Mouse (Mus musculus) adrenal gland, postnatal 25 days (tissue): ENCODE measurements at regions not wholly inside any gene's neighbourhood (a gene's known extent, or its start where the extent isn't known, plus 50 kb on each side); places are given as distances from the start of the nearest gene placed in this dataset.

Experiments
- DNase-seq: peaks from one replicate; pipeline ENCODE4 v3.0.0; 2021; ENCODE audit warnings: mixed read lengths

DNA sequence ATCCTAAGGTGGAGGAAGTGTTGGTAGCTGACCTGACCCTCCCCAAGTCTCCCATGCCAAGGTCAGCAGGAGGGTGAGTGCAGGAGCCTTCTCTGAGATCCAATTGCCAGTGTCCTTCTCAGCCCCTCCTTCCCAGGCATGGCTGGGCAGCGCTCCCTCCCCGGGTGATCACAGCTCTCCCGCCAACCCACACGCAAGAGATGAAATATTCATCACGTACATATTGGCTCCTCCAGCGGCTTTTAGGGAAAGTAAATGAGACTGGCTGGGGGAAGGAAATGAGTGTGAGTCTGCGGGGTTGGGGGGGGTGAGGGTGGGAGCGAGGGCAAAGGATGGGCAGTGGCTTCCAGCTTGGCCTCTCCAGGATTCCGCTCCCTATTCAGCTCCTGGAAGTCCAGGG lies 113.0 kb upstream of the Lhx1 start:
- no peak for DNase-seq

DNA sequence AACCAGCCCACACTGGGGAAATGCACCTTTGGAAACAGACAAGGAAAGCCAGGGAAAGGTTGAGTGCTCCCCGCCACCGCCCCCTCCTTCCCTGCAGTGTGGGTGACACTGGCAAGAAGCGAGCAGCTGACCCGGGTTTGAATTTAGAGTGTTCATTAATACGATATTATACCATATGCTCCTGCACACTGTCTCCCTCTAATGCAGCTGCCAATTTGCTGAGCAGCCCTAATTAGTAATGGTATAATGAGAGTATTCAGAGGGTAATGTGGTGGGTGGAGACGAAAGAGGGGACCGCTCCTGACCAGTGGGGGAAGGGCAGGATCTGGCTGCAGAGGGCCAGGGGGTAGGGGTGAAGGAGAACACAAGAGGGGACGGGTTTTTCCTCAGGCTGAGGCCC lies 111.9 kb upstream of the Lhx1 start:
- no peak for DNase-seq

DNA sequence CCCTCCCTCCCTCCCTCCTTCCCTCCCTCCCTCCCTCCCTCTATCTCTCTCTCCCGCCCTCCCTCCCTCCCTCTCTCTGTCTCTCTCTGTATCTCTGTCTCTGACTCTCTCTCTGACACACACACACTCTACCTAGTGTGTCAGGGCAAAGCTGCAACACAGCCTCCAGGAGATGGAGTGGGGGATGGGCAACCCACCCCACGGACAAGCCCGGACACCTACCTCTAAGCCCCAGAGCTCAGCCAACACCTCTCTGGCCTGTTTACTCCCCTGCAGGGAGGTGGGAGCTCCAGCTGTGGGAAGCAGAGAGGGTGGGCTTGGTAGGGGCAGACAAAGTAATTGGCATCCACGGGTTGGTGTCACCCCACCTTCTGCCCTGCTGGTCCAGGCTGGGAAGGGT lies 109.7 kb upstream of the Lhx1 start:
- DNase-seq = no peak

DNA sequence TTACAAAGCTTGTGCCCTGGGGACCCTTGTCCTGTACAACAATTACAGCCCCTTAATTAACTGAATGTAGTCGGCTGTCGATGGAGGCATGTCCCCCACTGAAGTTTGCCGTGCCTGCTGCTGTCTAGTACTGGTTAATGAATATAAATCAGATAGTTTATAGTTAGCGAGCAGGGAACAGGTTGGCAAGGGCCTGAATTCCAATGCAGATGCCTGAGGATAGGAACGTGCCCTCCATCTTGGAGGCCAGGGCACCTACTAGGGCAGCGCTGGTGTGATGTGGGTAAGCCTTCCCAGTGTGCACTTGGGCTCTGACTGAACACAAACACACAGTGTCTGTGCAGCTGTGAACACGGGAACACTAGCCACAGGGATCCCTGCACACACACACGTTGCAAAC lies 108.0 kb upstream of the Lhx1 start:
- DNase-seq = no peak

DNA sequence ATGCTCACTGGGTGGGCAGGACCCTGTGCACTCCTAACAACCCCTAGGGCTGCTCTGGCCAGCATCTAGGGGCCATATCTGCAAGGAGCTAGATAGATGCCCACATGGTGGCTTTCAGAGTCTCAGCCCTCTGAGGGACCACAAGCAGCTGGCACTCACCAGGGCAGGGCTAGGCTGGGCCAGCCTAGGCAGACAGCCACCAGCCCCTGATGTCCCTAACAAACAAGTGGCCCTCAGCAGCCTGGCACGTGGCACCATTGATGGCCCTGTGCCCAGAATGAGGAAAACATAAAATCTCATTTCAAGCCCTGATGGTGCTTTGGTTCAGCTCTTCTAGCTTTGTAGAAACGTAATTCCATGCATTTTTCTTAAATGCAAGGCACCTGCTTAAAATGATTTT lies 102.8 kb upstream of the Lhx1 start:
- peak; percentile 11 for DNase-seq

DNA sequence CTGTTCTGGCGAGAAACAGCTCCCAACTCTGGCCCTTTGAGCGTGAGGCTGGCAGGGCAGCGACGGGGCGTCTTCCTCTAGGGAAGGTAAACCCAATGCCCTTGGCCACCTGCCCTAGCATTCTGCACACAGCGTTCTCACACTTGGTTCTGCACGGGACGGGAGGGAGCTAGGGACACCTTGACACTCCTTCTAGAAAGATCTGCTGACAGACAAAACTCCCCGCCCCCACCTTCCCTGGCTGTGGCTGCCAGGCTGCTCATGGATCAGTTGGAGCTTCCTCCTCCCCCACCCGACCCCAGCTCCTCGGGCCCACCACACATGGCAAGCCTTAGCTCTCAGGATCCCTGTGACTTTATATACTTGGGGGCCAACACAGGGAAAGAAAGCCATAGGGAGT lies 102.3 kb upstream of the Lhx1 start:
- DNase-seq = no peak

DNA sequence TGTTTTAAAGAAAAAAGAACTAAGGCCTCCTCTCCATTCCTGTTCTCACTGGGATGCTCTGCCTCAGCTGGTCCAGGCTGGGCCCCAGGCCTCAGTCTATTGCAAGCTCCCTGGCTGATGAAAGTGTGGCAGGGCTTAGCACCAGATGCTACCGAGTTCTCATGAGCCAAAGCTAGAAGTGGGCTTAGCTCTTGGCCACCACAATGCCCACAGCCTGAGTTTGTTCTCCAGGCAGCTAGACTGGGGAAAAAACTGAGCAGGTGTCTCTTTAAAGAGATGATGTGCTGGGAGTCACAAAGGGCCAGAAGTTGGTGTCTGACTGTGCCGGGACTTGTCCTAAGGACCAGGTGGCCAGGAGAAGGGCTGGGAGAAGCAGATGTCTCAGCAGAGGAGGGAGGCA lies 101.9 kb upstream of the Lhx1 start:
- no peak for DNase-seq

DNA sequence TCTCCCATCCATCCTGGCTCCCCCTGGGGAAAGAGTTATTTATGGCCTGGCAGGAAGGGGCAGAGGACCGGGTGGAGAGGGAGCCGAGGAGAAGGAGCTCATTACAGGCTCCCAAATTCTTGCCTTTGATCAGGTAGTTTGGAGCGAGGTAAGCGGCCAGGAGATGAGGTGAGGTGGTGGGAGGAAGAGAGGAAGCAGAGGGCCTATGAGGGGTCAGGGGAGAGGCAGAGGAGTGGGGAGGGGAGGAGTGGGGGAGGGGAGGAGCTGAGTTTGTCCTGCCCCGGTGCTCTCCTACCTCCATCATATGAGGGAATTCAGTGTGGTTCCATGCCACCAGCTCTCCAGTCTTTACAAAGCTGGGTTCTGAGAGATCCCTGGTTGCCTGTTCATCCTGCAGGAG lies 98.8 kb upstream of the Lhx1 start:
- no peak for DNase-seq

DNA sequence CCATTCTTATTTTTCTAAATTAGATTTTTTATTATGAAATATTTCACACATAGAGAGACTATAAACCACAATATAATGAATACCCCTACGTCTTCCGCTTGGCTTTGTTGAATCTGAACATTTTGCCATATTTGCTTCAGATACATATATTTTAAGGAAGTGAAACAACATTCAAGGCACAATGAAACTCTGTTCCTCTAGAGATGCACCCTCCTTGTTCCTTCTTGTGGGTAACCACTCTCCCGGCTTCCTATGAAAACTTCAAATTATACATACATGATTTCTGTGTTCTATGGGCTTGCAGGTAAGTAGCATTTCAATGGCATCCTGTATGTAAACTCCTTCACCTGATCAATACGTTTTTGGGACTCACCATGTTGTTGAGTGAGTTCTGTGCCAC lies 94.4 kb upstream of the Lhx1 start:
- no peak for DNase-seq

DNA sequence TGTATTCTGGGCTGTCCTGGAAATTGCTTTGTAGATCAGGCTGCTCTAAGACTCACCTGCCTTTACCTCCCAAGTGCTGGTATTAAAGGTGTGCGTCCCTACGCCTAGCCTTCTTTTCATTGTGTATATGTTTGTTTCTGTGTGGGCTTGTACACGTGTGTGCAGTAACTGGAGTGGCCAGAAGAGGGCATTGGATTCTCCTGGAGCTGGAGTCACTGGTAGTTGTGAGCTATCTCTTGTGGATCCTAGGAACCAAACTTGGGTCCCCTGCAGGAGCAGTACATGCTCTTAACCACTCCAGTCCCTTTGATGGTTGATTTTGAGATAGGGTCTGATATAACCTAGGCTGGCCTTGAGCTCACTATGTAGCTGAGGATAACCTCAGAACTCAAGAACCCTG lies 93.2 kb upstream of the Lhx1 start:
- DNase-seq = no peak

DNA sequence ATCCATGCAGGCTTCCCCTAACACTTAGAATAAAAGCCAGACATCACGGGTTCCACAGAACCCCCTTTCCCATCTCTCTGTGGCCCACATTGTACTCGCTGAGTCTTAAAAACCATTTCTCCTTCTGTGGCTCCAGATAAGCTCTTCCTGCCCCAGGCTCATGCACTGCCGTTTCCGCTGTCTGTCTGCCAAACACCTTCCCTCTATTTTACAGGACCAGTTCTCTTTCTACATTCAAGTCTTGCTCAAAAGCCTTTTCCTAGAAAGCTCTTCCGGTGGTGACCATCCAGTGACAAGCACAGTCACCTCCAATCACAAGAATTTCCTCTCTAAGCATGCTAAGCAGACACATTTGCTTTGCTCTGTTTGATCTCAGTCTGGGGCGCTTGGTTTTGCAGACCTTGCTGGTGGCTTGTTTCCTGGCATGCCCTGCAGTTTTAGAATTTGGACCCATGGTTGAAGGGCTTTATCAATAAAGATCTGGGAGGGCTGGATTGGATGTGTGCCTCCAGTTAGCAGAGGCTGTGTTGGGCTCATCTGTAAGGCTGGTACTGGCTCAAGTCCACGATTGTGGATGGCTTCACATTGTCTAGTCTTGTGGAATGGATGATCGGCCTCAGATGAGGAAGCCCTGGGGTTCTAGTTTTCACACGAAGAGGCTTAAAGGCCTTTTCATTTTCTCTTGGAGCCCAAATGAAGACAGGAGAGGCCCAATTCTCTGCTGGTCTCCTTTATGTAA lies 87.8 kb upstream of the Lhx1 start:
- no peak for DNase-seq

DNA sequence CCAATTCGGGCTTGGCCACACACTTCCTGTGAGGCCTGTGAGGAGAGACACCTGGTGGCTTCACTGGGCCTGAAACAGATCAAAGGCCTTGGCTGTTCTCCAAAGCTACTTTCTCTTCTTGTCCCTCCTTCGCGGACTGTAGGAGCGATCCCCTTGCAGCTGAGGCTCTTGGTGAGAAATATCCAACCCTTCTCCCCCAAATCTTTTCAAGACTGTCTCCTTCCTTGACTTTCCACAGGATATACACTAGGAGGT lies 86.2 kb upstream of the Lhx1 start:
- no peak for DNase-seq

DNA sequence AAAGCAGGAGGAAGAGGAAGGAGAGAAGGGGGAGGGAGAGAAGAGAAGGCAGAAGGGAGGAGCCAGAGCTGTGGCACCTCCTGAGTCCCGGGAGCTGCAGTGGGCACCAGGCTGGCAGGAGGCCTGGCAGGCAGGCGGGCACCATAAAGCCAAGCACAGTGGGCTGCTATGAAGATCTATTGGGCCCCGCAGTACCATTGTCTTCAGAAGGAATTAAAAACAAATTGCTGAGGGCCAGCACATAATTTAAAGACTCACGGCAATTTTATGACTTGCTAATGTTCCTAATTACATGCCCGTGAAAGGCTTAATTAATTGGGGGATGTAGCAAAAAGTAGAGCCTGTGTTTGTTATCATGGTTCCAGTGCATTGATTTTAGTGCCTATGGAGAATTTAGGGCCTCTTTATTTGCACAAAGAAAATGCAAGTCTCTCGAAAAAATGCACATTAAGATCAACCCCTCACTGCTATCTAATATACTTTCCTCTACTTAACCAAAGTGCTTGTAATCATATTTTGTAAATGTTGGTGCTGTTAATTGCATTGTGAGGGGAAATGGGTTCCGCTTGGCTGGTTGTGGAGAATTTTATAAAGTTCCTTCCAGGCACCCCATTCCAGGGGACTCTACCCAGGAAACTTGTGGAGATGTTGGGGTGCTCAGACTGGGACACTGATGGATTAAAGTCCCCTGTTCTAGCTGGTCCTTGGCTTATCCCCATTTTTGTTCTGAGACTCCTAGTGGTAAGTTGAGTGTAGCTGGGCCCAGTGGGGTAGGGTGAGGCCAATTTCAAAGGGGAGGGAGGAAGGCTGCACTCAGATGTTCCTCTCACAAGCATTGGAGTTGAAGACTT lies 85.7 kb upstream of the Lhx1 start:
- DNase-seq = no peak

DNA sequence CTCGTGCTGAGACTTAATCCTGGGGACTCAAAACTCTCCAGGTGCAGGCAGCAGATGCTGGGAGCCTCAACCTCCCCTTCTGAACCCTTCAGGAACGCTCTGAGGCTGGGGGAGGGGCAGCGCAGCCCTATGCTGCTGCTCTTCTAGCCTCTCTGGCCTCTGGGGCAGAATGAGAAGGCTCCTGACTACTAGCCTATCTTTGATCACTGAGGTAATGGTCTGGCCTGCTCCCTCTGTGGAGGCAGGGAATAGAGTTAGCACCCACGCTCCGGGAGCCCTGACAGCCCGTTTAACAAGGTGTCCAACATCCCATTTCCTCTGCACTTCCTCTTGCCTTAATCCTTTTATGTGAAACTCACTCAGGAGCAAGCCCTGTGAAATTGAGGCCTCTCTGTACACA lies 79.4 kb upstream of the Lhx1 start:
- DNase-seq = no peak

DNA sequence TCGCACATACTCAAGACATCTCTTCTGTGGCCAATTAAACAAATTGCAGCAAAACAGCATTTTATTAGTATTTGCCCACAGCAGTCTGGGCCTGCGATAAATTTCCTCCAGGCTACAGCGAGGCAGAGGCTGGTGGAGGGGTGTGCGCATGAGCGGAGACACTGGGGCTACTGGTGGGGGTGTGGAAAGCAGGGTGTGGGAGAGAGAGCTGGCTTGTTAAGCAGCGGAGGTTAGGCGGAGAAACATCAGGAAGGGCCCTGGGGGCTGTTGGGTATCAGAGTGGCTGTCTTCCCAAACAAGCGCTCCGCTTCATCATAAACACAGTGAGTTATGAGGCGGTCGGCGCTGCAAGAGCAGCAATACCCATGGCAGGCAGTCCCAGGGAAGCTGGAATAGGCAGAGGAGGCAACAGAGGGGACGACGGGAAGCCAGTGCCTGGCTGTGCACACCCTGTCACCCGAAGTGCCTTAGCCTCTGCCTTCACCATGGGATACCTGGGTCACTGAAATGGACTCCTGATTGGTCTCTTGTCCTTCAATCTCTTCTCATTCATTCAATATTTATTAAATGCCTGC lies 74.0 kb upstream of the Lhx1 start:
- DNase-seq = no peak

DNA sequence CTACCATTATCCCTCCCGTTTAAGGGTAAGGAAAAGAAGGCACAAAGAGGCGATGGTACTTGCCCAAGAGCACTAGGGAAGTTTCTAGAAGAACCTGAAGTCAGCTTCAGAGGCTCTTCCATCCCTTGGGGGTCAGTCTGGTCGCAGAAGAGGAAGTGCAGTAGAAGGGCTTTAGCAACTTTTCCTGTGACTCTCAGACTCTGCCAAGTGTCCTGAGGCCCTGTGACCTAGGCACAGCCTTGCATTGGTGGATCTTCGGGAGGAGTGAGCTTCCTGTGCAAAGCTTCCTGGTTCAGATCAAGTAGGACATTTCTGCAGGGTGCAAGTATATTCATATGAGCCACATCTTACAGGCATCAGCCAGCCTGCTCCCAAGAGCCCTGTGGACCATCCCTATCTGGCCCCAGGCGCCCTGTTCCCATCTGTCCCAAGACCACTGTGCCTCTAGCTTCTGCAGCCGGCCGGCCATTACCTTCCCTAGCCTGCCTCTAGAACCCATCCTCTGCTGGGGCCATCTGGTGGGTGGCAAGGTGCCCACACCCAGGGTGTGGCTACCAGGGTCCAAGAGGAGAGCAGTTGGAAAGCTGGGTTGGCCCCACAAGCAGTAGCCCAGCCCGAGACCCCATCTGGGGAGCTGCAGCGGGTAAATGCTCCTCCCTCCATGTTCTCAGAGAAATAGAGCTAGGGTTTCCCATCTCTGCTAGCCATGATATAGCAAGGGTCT lies 72.4 kb upstream of the Lhx1 start:
- no peak for DNase-seq

DNA sequence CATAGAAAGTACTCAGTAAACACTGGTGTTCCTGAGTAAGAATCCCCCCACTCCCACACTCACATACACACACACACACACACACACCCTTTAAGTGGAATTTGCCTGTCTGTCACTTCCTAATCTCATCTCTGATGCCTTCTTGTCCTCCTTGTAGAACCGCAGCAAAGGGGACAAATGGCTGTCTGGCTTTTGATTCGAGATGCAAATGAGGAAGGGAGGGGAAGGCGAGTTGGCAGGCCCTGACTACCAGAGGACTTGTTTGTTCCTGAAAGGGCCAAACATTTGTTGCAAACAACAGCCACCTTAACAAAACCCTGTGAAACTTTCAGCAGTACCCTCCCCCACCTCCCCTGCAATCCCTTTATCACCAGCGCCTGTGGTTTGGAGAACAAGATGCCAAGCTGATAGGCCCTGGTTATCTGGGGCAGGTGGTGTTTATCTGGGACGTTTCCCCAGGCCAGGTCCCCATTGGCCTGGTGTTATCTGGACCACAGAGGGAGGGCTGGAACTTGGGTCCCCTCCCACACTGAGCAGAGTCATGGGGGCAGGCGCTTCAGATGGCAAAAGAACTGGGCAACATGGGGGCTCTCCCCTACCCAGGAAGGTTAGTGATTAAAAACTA lies 67.5 kb upstream of the Lhx1 start:
- no peak for DNase-seq

DNA sequence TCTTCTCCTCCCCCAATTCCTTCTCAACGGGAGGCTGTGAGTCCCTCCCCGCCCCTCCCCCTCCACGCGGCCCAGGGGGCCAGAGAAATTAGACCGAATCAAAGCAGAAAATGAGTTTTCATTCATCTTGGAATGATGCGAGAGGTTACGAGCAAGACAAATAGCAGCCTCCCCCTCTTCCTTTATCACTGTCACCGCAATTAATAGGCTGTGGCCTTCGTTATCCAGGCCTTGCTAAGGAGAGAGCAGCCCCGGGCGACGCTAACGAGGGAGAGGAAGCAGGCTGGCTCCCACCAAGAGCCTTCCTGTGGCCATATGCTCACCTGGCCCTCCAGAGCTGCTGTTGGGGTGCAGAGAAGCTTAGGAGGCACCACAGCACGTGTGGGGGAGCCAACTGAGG lies 61.8 kb upstream of the Lhx1 start:
- no peak for DNase-seq

DNA sequence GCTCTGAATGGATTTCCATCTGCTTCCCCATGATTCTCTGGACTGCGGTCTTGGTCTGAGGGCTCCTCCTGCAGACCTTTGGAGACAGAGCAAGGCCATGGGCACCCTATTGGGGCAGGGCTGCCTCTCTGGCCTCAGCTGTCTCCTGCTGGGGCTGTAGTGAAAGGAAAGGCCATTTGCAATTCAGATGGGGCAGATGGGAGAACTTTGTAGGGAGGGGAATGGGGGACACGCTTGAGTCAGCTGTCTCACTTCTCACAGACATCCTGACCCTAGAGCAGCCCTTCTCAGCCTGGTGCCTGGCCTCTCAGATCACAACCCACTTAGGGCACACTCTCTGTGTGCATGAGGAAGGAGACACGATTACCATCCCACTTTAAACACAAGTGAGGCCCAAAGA lies 60.3 kb upstream of the Lhx1 start:
- no peak for DNase-seq

DNA sequence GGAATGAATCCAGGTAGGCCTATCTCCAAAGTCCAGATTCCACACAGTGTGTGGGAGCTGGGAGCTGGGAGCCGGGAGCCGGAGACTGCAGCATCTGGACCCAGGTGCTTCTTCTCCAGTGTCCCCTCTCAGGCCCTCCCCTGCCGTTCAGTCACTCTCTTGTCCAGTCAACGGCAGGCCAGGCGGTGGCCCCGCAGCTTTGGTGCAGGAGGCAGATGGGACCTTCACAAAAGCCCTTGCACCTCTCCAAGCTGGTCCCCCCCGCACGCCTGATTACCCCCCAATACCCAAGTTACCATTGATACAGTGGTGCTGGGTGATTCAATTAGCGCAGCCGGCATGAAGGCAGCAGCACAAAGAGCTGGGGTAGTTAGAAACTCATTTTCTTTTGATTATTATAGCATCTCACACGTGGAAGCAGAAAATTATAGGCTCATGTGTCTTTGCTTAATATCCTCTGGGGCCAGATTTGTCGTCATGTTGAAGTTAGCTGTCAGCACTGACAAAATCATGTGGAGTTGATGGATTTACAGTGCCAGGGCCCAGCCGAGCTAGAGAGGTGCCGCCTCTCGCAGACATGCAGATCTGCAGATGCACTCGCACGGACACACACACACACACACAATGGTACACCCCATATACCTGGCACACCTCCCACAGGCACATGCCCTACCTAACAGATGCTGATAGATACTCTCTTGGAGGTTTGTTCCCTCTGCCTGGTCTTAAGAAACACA lies 53.6 kb upstream of the Lhx1 start:
- DNase-seq = no peak
